Mouse (Mus musculus) embryo, embryonic 11.5 days (tissue): ENCODE data around the gene Tnfrsf11a.

Source experiments
- DNase-seq: peaks from one replicate; pipeline ENCODE4 v3.0.0-alpha.2; 2012; ENCODE audit warnings: low read depth, low spot score

Tnfrsf11a gene

GRCm38 (mm10) chr1:105827786-105828345 lies 47.3 kb downstream of the Tnfrsf11a start:
- DNase-seq: no peak

GRCm38 (mm10) chr1:105829171-105829570 lies 48.7 kb downstream of the Tnfrsf11a start:
- no peak for DNase-seq

- DNase-seq: no peak
Measured at GRCm38 (mm10) chr1:105832784-105833183, 52.3 kb downstream of the Tnfrsf11a start.

GRCm38 (mm10) chr1:105842950-105843349 lies 62.4 kb downstream of the Tnfrsf11a start:
- DNase-seq: no peak

GRCm38 (mm10) chr1:105843386-105843785 lies 62.9 kb downstream of the Tnfrsf11a start:
- no peak for DNase-seq

DNA sequence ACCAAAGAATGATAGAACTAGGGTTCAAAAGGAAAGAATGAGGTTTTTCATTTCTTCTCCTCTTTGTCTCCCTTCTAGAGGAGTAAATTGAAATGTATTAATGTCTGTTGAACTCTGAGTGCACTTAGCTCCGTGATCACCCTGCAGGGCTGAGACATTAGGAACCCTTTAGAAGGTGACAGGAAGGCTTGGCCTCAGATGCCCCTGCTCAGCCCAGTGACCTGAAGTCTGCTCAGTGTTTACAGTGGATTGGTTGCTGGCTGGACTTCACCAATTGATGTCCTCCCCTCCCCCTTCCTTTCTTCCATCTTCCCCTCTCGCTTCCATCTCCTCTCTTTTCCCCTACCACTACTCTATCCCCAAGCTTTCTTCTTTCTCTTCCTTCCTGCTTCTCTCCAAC lies 63.3 kb downstream of the Tnfrsf11a start:
- DNase-seq: no peak

GRCm38 (mm10) chr1:105844341-105845006 lies 64.0 kb downstream of the Tnfrsf11a start:
- DNase-seq: no peak

DNA sequence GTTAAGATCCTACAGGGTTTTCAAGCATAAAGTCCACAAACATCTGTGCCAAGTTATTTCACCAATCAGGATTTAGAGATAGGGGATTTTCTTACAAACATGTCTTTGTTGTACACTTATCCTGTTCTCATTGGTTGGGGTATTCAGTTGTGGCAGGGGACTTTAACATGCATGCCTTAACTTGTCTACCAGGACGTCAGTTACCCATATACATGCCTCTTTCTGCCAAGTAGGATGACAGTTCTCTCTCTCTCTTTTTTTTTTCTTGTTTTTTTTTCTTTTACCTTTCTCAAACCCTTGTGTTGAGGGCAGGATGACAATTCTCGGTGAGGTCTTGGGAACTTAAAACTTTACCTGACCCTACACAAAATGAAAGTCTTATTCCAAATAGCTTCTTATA lies 65.9 kb downstream of the Tnfrsf11a start:
- DNase-seq: no peak

DNA sequence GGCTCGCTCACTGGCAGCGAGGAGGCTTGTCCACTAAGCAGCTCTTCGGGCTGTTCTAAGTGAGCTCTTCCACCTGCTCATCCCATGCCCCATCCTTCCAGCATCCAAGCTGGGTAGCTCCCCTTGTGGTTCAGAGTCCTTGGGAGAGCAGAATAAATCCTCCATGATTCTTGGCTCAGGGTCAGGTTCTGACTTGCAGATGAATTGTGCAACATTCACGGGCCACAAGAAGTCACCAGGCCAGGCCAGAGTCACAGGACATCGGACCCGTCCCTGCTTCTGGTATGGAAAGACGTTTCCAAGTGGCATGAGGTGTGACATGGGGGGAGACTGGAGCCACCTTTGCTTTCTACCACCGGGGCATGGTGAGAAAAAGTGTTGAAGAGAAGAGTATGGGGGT lies 68.3 kb downstream of the Tnfrsf11a start:
- no peak for DNase-seq

DNA sequence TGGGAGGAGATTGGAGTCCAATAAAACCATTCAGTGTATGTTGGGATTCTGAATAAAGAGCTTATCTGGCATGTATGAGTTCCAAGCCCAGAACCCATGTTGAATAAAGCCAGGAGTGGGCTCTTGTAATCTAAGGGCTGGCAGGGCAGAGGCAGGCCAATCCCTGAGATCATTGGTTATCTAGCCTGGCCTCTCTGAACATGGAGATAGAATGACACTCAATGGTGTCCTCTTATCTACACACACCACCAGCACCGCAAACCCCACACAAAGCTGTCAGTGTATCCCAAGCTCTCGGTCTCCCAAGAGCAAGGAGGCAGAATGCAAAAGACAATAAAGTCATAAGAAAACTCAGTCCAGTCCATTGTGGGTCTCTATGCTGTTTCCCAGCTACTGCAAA lies 70.8 kb downstream of the Tnfrsf11a start:
- DNase-seq: no peak

DNA sequence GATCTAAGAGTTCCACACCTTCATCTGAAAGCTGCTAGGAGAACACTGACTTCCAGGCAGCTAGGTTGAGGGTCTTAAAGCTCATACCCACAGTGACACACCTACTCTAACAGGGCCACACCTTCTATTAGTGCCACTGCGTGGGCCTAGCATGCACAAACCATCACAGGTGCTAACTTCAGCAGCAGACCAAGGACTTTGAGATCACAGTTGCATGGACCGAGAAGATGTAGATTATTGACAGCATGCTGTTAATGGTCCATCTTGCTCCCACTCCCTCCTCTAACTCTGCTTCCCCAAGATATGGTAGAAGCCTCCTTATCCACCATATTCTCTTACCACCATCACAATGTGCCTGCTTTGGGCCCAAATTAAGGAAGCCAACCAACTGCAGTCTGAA lies 79.2 kb downstream of the Tnfrsf11a start:
- no peak for DNase-seq

DNA sequence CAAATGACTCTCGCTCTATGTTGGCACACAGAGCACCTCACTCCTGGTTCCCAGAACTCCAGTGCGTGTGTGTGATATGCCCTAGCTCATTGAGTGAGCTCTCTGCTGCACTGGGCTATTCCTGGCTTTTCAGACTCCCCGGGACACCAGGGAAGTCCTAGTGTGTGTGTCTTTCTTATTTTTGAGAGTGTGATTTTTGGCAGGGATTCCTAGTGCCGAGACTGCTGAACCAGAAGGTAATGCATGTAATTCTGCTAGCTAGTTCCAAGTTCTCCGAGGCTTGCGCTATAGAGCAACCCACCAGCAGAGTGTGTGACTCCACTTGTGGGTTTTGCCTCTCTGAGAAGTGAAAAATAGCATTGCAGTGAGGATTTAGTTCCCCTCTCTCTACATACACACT lies 96.1 kb downstream of the Tnfrsf11a start:
- DNase-seq: no peak

DNA sequence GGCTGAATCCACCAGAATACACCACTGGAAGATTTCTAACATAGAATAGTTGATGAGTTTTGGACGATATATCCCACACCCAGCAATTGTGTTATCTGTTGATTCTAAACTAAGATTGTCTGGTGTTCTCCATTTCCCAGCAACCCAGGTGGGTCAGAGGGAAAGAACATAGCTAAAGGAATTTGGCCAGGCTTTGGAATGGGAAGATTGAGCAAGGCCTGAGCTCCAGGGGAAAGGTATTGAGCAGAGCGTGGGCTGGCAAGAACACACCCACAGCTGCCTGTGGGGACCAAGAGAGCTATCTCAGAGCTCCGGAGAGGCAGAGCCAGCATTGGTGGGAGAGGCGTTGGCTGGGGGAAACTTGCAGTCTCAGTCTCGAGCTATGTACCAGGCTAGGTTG lies 97.3 kb downstream of the Tnfrsf11a start:
- no peak for DNase-seq

GRCm38 (mm10) chr1:105878416-105878815 lies 97.9 kb downstream of the Tnfrsf11a start:
- DNase-seq: no peak

GRCm38 (mm10) chr1:105880555-105881304 lies 100.2 kb downstream of the Tnfrsf11a start:
- DNase-seq: peak; percentile 16

- no peak for DNase-seq
Measured at GRCm38 (mm10) chr1:105881466-105881865, 100.9 kb downstream of the Tnfrsf11a start.

DNA sequence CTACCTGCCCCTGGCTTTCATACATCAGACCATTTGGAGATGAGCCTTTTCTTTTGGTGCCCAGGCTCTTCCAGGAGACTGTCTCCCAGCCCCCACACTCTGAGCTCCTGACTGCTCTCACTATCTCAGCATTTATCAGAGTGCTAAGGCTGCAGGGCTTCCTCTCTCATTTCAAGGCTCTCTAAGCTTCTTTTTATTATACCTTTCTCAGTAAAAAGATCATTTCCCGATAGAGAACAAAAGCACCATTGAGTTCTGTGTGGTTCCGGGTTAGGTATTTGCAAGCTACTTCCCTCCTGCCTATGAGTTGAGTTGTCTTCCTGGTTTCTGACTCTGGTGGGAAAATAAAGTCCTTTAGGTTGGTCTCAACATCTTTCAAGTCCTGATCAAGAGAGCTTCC lies 103.0 kb downstream of the Tnfrsf11a start:
- no peak for DNase-seq

DNA sequence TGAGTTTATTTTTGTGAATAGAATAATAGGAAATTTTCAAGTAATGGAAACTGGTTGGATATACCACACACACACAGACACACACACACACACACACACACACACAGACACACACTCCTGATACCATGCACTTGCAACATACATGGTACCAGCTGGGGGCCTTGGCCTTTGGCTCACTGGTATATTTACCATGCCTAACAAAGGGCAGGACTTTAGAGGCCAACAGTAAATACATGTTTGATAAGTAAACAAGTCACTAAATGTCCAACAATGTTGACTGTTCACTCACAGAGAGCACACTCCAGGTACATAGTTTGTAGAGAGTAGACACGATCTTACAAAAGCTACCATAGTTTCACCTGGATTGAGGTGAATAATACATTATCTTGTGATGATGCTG lies 104.6 kb downstream of the Tnfrsf11a start:
- DNase-seq: no peak

DNA sequence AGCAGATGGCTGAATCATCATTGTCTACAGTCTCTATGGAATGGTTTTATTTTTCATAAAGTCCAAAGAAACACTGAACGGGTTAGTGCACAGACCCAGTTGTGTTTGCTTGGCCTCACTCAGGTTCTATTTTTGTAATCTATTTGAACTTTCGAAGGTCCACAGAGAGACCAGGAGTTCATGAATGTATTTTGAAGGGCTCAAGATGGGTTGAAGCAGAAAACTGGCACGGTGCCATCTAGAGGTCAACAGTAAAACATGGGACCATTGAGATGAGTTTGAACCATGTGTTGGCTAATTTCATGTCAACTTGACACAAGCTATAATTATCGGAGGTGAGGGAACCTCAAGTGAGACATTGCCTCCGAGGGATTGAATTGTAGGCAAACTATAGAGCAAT lies 105.1 kb downstream of the Tnfrsf11a start:
- DNase-seq: no peak

GRCm38 (mm10) chr1:105886358-105886757 lies 105.8 kb downstream of the Tnfrsf11a start:
- DNase-seq: no peak

DNA sequence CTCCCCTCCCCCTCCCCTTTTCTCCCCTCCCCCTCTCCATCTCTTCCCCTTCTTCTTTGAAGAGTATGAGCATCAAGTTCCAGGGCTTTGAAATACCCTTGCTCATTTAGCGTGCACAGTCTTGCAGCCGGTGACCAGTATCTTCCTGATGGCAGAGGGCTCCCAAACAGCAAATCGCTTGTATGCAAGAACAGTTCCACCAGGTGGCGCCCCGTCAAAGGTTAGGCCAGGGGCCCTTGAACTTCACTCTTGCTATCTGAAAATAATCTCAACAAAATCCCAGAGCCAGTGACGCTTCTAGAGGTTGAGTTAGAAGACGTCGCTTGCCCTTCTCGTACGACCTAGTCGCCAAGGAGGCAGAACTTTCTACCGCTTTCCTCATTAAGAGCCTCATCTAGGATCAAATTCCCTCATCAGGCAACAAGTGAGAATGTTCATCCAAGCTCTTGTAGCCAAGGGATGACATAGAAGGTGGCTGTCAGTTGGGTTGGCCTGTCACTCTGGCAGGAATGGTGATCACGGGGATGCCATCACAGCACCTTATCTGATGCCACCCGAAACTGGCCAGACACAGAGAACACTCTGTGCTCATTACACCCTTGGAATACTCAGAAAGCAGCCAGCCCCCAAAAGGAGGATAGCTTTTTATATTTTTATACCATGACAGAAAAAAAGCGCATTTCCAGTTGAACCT lies 110.7 kb downstream of the Tnfrsf11a start:
- peak; percentile 67 for DNase-seq

GRCm38 (mm10) chr1:105895019-105895418 lies 114.5 kb downstream of the Tnfrsf11a start:
- no peak for DNase-seq
